Mouse (Mus musculus): ENCODE data around the gene Atg4a.

GRCm38 (mm10) chrX:140998885-140999284 is 42.2 kb downstream of the Atg4a start:
- TF ChIP-seq CHD2 (IDR thresholded peaks at IDR 0.05; ENCODE audit: low read depth, low read length): no peak
- TF ChIP-seq MAFK (IDR thresholded peaks at IDR 0.05; ENCODE audit: insufficient read depth, low read depth, low read length): no peak
- no peak for TF ChIP-seq HCFC1 (IDR thresholded peaks at IDR 0.05; ENCODE audit: borderline replicate concordance, insufficient read depth, low read length)
- TF ChIP-seq ZNF384 (IDR thresholded peaks at IDR 0.05; ENCODE audit: low read depth, low read length): no peak
